Mouse (Mus musculus) stomach, postnatal 0 days (tissue): ENCODE measurements around the gene Fgf13. TPM values are rescaled to one million over a fixed set of nuclear protein-coding genes. Genes with fewer than 3 reads are reported as not detected.

Source experiments
- ATAC-seq: fragments of 200-750 bp; cut with Nextera tagmentation; 2 replicates; pipeline ENCODE4 v1.8.0; 2017; ENCODE audit not compliant: low FRiP score, low TSS enrichment
- DNase-seq: peaks from one replicate; pipeline ENCODE4 v3.0.0-alpha.2; 2016; ENCODE audit warnings: low spot score
- H3K27ac ChIP-seq: fragments of 300-500 bp; sonication (generic); replicated peaks from 2 replicates; pipeline ENCODE4 v1.5.1; 2014; ENCODE audit warnings: mild to moderate bottlenecking, control low read depth
- H3K27me3 ChIP-seq: fragments of 300-500 bp; sonication (generic); 2 replicates; pipeline ENCODE4 v1.6.1; 2014; ENCODE audit warnings: low read length; ENCODE audit not compliant: control insufficient read depth, insufficient read depth
- H3K36me3 ChIP-seq: fragments of 300-500 bp; sonication (generic); 2 replicates; pipeline ENCODE4 v1.6.1; 2014; ENCODE audit warnings: low read length, mixed read lengths; ENCODE audit not compliant: control insufficient read depth, insufficient read depth
- H3K4me1 ChIP-seq: fragments of 300-500 bp; sonication (generic); replicated peaks from 2 replicates; pipeline ENCODE4 v1.6.1; 2014; ENCODE audit warnings: antibody characterized with exemption; ENCODE audit not compliant: control insufficient read depth, insufficient read depth
- H3K4me2 ChIP-seq: fragments of 300-500 bp; sonication (generic); replicated peaks from 2 replicates; pipeline ENCODE4 v1.6.1; 2014; ENCODE audit warnings: low read depth, mild to moderate bottlenecking, control low read depth, moderate library complexity
- H3K4me3 ChIP-seq: fragments of 300-500 bp; sonication (generic); 2 replicates; pipeline ENCODE4 v1.5.1; 2014; ENCODE audit warnings: low read depth, low read length, control low read depth
- H3K9ac ChIP-seq: fragments of 300-500 bp; sonication (generic); 2 replicates; pipeline ENCODE4 v1.6.1; 2014; ENCODE audit warnings: mild to moderate bottlenecking, low read length, control low read depth, mixed read lengths
- H3K9me3 ChIP-seq: fragments of 300-500 bp; sonication (generic); 2 replicates; pipeline ENCODE4 v1.6.1; 2016; ENCODE audit warnings: low read length; ENCODE audit not compliant: control insufficient read depth
- CTCF ChIP-seq: IDR thresholded peaks from 2 replicates; pipeline ENCODE4 v1.5.1; 2016; ENCODE audit warnings: antibody characterized with exemption, low read depth, mild to moderate bottlenecking, moderate library complexity
- EP300 ChIP-seq: optimal IDR thresholded peaks from 2 replicates; pipeline ENCODE3; 2016; ENCODE audit warnings: antibody characterized with exemption
- WGBS: fragments of 180-500 bp; shearing (Covaris S2); extraction: QIAGEN DNeasy Blood & Tissue Kit; methylation state at CpG from one replicate; pipeline ENCODE4 v1.1.7; 2014; 5-methylcytosine and 5-hydroxymethylcytosine counted together
- polyA plus RNA-seq: library from polyadenylated mRNA; unstranded; fragments of >200 nt; fragmentation: Nextera tagmentation; extraction: Ambion mirVana; gene quantifications from 2 replicates; pipeline ENCODE4 v1.2.1, GENCODE M21; 2015

The Fgf13 gene
- polyA plus RNA-seq, 1 experiment from 2014 or later, result 11.6 TPM

DNA sequence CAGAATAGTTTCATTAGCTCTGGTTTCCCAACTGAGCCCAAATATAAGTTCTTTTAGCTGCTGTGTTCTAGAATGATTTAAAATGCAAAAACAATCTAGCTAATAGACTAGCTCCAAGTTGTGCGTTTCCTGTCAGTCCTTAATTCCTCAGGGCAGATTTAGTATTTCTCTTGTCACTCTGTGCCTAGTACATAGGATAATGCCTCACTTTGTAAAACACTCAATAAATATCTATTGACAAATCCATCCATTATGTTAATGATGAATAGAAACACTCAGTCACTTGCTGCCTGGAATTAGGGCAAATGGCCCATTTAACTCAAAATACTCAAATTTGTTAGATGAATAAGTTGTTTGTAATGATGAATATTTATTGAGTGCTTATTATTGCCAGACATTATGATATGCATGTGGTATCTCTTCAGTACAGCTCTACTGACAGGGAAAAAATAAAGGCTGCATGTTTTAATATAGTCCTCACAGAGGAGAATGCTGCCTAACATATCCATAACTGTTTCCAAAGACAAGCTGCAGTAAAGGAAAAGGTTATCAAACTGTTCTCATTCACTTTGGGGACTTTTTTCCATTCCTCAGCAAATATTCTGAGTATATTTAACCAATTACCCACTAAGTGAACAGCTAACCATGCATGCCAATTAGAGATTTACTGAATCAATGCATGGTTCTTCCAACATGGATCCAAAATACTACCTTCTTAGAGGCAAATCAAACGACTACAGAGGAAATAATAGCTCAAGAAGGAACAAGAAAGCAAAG is 327.0 kb downstream of the Fgf13 start:
- H3K27ac ChIP-seq, result no peak overlapping the region
- no peaks in the 10 kb centered on the region for H3K4me1 ChIP-seq
- ATAC-seq (no peak), DNase-seq (no peak)
- no peak for TF ChIP-seq CTCF
- no peak for TF ChIP-seq EP300
- no peaks in the 10 kb centered on the region for H3K9me3 ChIP-seq
- 43% methylated on average over 2 of the region's 2 CpGs for WGBS
- H3K36me3 ChIP-seq, result no peaks in the 10 kb centered on the region
- no peaks in the 10 kb centered on the region for H3K27me3 ChIP-seq
- no peak overlapping the region for H3K4me2 ChIP-seq
- no peak overlapping the region for H3K9ac ChIP-seq
- H3K4me3 ChIP-seq, result no peak overlapping the region

DNA sequence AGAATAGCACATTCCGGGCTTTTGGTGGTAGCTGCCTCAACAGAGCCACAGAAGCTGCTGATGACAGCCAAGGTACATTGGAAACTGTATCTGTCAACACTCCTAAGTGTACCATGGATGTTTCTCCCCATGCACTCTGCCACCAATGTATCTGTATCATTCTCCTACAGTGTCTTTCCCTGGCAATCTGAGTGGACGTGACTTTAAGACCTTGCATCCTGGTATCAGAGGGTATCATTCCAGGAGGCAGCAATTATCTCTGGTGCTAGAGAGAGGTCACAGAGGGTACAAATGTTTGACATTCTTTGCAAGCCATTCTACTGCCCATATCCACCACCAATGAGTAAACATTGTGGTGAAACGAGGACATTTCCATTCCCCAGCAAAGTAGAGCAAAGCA is 347.2 kb downstream of the Fgf13 start:
- no peak for TF ChIP-seq CTCF
- TF ChIP-seq EP300, result no peak
- Histone ChIP-seq H3K4me2 (no peak overlapping the region), H3K27ac (no peak overlapping the region), H3K9ac (no peak overlapping the region), H3K4me3 (no peak overlapping the region), H3K4me1 (no peaks in the 10 kb centered on the region), H3K9me3 (no peaks in the 10 kb centered on the region), H3K27me3 (no peaks in the 10 kb centered on the region), H3K36me3 (no peaks in the 10 kb centered on the region)
- DNase-seq, result no peak
- no peak for ATAC-seq
- whole genome bisulfite sequencing, result 41% methylated on average over 3 of the region's 3 CpGs

DNA sequence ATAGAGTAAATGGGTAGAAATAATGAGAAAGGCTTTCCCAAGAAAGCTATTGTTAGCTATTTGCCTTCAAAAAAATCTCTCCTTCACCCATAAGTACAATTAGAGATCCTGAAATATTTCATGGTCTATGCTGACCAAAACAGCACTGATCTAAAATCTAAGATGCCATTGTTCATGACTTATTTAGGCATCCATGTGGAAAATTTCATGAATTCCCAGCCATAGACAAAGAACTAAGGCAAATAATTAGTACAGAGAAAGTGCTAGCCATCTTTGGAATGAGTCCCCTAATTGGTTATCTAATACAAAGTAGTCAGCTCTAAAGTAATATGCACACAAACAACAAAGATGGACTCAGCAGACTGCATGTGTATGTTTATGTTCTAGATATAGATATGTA is 366.7 kb downstream of the Fgf13 start:
- no peak for TF ChIP-seq CTCF
- no peak for TF ChIP-seq EP300
- no peaks in the 10 kb centered on the region for H3K27me3 ChIP-seq
- H3K9me3 ChIP-seq, result no peaks in the 10 kb centered on the region
- ATAC-seq, result no peak
- no peak overlapping the region for H3K4me3 ChIP-seq
- H3K4me2 ChIP-seq, result no peak overlapping the region
- H3K27ac ChIP-seq, result no peak overlapping the region
- DNase-seq, result no peak
- no peaks in the 10 kb centered on the region for H3K36me3 ChIP-seq
- H3K4me1 ChIP-seq, result no peaks in the 10 kb centered on the region
- H3K9ac ChIP-seq, result no peak overlapping the region

DNA sequence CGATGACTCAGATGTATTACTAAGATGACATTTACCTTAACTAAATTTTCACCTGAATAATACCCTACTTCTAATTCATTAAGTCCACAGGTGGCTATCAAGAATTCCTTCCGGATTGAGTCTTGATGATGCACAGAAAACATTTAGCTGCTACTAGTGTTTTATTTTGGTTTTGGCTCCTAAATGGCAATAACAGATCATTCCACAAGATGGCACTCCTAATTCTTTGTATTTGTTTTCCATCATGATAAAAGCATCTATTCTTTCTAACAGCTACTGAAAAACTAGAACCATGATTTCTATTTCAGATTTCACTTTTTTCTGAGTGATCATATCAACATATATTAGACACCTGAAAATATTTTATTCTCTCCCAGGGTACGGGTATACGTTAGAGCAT is 373.7 kb downstream of the Fgf13 start:
- 74% methylated on average over 4 of the region's 4 CpGs for WGBS
- no peaks in the 10 kb centered on the region for H3K36me3 ChIP-seq

DNA sequence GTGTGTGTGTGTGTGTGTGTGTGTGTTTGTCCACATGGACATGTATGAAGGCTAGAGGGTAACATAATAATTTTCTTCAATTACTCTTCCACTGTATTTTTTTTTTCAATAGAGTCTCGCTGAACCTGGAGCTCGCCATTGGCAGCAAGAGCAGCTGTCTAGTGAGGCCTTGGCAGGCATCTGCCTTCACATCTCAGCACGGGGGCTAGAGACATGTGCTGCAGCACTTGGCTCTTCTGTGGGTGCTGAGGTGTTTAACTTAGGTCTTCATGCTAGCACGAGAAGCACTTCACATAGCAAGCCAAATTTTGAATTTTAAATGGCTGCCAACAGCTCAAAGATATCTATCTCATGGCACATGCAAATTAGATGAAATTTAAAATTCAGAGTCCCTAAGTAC is 380.9 kb downstream of the Fgf13 start:
- H3K27me3 ChIP-seq, result no peaks in the 10 kb centered on the region
- no peaks in the 10 kb centered on the region for H3K9me3 ChIP-seq
- 80% methylated on average over 4 of the region's 4 CpGs for WGBS
- no peaks in the 10 kb centered on the region for H3K4me1 ChIP-seq
- no peak overlapping the region for H3K4me3 ChIP-seq
- no peak for ATAC-seq
- TF ChIP-seq EP300, result no peak
- TF ChIP-seq CTCF, result no peak
- no peak overlapping the region for H3K4me2 ChIP-seq
- no peak for DNase-seq
- H3K27ac ChIP-seq, result no peak overlapping the region
- no peaks in the 10 kb centered on the region for H3K36me3 ChIP-seq
- no peak overlapping the region for H3K9ac ChIP-seq

More for the DNA sequence above, 373.7 kb downstream of the Fgf13 start:
- Histone ChIP-seq H3K4me3 (no peak overlapping the region), H3K9me3 (no peaks in the 10 kb centered on the region), H3K27me3 (no peaks in the 10 kb centered on the region), H3K4me2 (no peak overlapping the region), H3K9ac (no peak overlapping the region), H3K27ac (no peak overlapping the region), H3K4me1 (no peaks in the 10 kb centered on the region)
- no peak for DNase-seq
- TF ChIP-seq EP300, result no peak
- TF ChIP-seq CTCF, result peak; percentile 61
- no peak for ATAC-seq

DNA sequence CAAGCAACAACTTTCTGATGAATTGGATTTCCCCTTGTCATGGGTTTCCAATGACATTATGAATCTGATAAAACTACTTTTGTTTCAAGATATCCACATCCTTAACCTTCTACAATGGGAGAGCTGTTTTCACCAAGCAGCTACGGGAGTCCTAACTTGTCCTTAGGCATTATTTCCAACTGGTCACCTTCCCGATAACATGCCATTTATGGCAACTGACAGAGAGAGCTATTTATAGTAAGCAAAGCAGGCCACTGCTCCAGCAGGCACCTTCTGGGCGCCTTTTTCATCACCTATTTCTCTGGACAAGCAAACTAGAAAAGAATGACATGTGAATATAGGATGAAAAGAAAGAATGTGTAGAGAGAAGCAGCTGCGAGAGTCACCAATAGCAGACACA is 385.5 kb downstream of the Fgf13 start:
- TF ChIP-seq CTCF, result no peak
- Histone ChIP-seq H3K4me1 (no peaks in the 10 kb centered on the region), H3K27me3 (no peaks in the 10 kb centered on the region), H3K4me2 (no peak overlapping the region), H3K4me3 (no peak overlapping the region), H3K27ac (no peak overlapping the region), H3K36me3 (no peaks in the 10 kb centered on the region), H3K9ac (no peak overlapping the region), H3K9me3 (no peaks in the 10 kb centered on the region)
- DNase-seq (no peak), ATAC-seq (no peak)
- WGBS, result 60% methylated on average over 4 of the region's 4 CpGs
